Mouse (Mus musculus): Measurements from ENCODE around the gene Zfp300.

GRCm38 (mm10) chrX:21089867-21090239 is 526 bp upstream of the Zfp300 start:
- TF ChIP-seq CTCF (IDR thresholded peaks at IDR 0.05; ENCODE audit: low read depth, low read length): no peak
- TF ChIP-seq POLR2A (IDR thresholded peaks at IDR 0.05; ENCODE audit: borderline replicate concordance, low read depth, low read length): no peak
